Mouse (Mus musculus) E14TG2a.4 (cell line): ENCODE results near the gene Mip.

ENCODE experiments used
- CTCF ChIP-seq: conservative IDR thresholded peaks from 2 replicates; pipeline ENCODE4 v1.5.1; 2014; ENCODE audit warnings: low read length
- NANOG ChIP-seq: IDR thresholded peaks from 2 replicates; pipeline ENCODE4 v1.6.1; 2014; ENCODE audit warnings: borderline replicate concordance, low read length, mixed read lengths

- no peak for TF ChIP-seq CTCF
- no peak for TF ChIP-seq NANOG
Measured at GRCm38 (mm10) chr10:128179989-128180388, 45.6 kb upstream of the Mip start, which contains the start of gene Rbms2.
